Mouse (Mus musculus): ENCODE data around the gene Pla2g15.

Pla2g15 gene

GRCm38 (mm10) chr8:106149801-106150652, at the start of gene Pla2g15:
Pla2g15 (plus strand) TSS chr8:106150399.
- DNase-seq, result peak; percentile 86

GRCm38 (mm10) chr8:106102321-106102720, 47.9 kb upstream of the Pla2g15 start:
- DNase-seq, result no peak

- no peak for DNase-seq
Observed at GRCm38 (mm10) chr8:106103888-106104287, 46.3 kb upstream of the Pla2g15 start.

GRCm38 (mm10) chr8:106106193-106106592, 44.0 kb upstream of the Pla2g15 start:
- no peak for DNase-seq

DNA sequence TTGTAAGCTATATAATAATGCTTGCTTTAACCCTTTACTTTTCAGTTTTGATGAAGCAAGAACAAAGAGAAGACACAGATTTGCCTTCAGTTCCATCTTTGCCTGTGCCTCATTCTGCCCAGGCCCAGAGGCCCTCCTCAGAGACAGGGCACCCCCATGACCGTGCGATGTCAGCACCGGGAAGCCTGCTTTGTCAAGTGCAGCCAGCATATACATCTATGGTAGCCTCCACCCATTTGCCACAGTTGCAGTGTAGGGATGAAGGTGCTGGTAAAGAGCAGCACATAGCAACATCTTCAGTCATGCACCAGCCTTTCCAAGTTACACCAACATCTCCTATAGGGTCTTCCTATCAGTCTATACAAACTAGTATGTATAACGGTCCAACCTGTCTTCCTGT, 42.1 kb upstream of the Pla2g15 start:
- no peak for DNase-seq

- no peak for DNase-seq
Observed at GRCm38 (mm10) chr8:106108729-106109128, 41.5 kb upstream of the Pla2g15 start.

DNA sequence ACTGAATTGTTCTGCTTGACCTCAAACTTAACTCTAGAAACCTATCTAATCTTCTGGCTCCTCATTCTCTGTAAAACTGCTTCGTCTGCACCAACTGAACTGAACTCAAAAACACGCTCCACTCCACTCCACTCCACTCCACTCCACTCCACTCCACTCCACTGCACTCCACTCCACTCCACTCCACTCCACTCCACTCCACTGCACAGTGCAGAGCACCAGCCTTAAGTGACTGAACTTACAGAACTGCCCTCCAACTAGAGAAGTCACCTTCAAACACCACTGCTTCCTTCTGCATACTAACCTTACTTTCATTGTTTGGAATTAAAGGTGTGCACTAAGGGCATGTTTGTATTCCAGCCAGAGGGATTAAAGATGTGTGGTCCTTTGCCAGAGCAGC, 38.2 kb upstream of the Pla2g15 start:
- DNase-seq, result no peak

DNA sequence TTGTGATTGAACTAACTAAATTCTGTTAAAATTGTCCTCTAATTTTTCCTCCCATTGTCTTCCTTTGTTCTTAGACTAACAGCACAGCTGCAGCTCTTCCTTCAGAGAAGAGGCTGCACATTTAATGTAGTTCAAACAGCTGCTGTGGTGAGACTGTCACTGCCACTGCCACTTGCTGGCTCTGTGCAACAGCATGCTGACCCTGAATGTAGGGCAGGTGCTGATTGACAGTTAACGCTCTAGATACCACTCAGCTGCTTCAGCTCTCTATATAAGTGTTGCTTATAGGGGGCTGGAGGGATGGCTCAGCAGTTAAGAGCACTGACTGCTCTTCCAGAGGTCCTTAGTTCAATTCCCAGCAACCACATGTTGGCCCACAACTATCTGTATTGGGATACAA, 37.7 kb upstream of the Pla2g15 start:
- DNase-seq, result no peak

DNA sequence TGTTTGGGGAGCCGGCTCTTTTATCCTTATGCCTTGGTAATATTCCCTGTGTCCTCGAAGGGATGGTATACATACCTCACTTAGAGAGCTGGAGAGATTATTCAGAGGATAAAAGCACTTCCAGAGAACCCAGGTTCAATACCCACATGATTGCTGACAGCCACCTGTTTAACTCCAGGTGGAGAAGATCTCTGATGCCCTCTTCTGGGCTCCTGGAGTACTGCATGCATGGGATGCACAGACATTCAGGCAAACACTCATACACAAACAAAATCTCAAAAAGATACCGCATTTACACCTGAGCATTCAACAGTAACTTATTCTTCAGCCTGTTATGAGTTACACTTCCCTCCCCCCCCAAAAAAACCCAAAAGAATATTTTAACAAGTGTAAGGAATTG, 34.3 kb upstream of the Pla2g15 start:
- DNase-seq, result no peak

DNA sequence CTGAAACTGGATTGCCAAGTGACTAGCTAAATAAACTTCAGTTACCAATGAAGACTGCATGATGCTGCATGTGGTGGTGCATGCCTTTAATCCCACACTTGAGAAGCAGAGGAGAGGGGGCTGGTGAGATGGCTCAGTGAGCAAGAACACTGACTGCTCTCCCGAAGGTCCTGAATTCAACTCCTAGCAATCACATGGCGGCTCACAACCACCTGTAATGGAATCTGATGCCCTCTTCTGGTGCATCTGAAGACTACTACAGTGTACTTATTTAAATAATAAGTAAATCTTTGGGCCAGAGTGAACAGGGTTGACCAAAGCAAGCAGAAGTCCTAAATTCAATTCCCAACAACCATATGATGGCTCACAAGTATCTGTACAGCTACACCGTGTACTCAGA, 26.8 kb upstream of the Pla2g15 start:
- no peak for DNase-seq

DNA sequence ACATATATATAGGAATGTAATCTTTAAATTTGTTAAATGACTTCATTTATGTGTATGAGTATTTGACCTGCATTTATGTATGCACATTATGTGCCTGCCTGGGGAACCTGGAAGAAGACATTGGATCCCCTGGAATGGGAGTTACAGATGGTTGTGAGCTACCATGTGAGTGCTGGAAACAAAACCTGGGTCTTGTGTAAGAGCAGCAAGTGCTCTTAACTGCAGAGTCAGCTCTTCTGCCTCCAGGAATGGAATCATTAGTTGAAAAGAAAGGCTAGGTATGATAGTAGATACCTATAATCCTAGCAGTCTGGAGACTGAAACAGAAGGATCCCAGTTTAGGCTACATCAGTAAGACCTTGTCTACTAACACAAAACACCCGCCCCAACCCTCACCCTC, 24.1 kb upstream of the Pla2g15 start:
- DNase-seq, result no peak

- DNase-seq, result no peak
Observed at GRCm38 (mm10) chr8:106127054-106127453, 23.1 kb upstream of the Pla2g15 start.

GRCm38 (mm10) chr8:106127882-106128410, 22.3 kb upstream of the Pla2g15 start:
- DNase-seq, result no peak

DNA sequence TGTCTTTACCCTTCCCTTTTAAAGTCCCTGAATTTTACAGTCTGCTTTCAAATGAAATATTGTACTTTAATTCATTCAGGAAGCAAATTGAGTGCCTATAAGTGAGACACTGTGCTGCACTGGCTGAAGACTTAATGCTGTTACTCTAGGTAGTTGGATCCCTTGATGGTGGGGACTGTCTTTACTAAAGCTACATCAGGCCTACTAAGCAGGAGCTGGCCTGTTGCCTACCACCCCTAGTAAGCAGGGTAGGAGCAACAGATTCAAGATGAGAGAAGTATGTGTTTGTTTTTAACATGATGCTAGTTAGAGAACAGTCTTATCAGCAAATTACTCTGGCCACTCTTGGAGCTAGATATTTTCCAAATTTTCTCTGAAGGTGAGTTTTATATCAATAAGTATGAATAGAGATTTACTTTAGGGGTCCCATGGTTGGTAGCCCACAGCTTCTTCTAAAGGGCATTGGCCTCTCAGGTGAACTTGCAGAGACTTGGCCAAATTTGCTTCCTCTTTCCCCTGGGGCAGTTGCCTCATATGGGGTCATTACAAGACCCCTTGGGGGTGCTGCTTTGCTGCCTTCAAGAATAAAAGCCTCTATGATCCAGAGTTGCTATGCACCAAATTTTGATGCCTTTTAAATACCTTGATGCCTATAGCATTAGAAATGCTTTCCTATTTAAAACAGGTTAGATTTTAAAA, 20.8 kb upstream of the Pla2g15 start:
- no peak for DNase-seq

- DNase-seq, result no peak
Observed at GRCm38 (mm10) chr8:106129997-106130396, 20.2 kb upstream of the Pla2g15 start.

DNA sequence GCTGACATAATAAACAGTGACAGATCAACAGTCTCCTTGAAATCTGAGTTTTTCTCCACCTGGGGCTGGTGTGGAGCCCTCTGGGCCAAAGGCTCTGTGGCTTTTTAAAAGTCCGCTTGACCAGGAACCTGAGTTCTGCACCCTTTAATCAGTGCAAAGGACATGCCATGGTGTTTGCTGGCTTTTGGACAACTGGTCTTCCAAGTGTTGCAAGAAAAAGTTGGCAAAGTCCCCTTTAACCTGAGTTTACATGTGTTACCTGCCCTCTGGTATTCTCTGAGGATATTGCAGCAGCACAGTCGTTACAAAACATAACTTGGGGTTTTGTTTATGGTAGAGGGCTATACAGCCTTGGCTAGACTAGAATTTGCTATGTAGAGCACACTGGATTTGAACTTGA, 19.7 kb upstream of the Pla2g15 start:
- DNase-seq, result no peak

GRCm38 (mm10) chr8:106131021-106131420, 19.2 kb upstream of the Pla2g15 start:
- DNase-seq, result no peak

DNA sequence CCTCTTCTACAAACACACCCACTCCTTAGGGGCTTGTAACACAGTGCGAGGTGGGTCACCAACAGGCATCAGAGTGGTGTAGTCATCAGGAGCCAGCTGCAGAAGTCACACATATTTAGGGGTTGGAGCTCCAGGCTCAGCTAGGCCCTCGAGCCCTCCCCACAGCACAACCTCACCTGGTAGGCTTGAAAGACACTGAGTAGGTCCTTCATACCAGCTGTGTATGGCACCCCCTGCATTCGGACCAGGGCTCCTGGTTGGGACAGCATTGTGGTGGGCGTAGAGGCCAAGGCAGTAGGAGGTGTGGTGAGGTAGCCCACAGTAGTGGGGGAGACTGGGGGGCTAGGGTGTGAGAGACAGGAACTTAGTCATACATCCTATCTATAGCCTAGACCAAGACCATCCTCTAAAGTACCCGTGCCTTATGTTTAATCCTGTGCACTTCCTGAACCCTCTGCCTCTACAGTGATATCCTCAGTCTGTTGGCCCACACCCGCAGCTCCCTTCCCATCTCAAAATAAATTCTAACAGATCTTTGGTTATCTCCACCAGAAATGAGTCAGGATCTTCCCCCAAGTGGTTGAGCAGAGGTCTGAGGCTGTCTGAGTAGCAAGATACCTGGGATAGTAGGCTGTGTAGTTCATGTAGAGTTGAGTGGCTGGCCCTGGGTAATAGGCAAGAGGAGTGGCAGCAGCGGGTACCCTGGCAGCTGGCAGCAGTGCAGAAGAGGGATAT, 18.5 kb upstream of the Pla2g15 start:
- no peak for DNase-seq

DNA sequence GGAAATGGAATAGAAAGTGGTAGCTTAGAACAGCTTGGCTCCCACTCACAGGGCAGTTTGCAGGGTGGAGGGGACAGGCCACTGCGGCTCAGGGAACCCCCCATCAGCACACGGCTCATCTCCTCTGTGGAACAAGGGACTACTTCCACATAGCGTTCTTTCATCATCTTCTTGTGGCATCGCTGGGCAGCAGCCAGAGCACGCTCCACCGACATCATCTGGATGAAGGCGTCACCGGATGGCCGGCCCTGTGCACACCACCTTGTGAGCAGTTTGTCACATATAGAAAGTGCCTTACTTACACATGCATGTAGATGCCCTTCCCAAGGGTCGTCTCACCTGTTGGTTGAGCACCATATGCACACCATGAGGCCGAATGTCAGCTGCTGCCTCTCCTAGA, 17.8 kb upstream of the Pla2g15 start:
- no peak for DNase-seq

DNA sequence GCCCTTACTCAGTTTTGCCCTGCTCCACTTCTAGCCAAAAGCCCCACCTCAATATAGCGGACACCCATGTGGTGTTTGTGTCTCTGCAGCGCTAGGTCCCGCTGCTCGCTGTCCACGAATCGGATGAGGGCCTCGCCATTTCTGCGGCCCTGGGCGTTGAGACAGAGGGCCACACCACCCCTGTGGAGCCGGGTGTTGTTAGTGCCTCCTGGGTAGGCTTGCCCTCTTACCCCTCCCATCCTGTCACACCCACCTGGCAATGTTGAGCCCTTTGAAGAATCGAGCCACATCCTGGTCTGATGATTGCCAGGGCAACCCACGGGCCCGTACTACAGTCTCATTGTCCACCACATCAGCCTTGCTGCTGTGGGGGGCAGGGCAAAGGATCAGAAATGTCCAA, 16.7 kb upstream of the Pla2g15 start:
- DNase-seq, result no peak

GRCm38 (mm10) chr8:106133946-106134345, 16.3 kb upstream of the Pla2g15 start:
- no peak for DNase-seq

- DNase-seq, result no peak
Observed at GRCm38 (mm10) chr8:106134751-106135571, 15.2 kb upstream of the Pla2g15 start.

DNA sequence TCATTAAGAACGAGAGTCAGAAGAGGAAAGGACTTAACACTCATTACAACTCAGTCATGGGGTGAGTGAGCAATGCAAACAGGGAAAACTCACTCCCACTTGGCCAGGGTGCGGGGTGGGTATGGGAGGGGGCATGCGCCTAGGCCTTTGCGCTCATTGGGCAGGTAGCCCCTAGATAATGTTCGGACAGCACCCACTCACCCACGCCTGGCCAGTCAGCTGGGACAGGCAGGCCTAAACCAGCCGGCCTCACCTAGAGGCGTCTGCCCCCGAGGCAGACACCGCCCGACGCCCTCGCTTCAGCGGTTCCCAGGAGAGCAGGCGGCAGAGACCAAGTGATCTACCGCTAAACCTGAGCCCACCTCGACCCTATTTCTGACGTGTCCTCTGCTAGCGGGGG, 14.5 kb upstream of the Pla2g15 start:
- no peak for DNase-seq

Measured in cerebellum, adult 11 months (tissue).